17 mouse cellular contexts compared by ENCODE assay signal in genomic region chr4:129197514-129197913, GRCm38 (mm10).
"Had no signal": no experiment of that assay in that cellular context is flagged by ENCODE, and none has a peak within 500 bp of the region (broad histone marks: within the 10 kb centered on the region; RNA-seq: fewer than 3 reads in every experiment).

No protein-coding gene starts in this region.

- DNase-seq: retina, postnatal 1 day; right cerebral cortex, adult 18-20 months; right cerebral cortex, postnatal 14 days; right cerebral cortex, postnatal 25 days; right cerebral cortex, postnatal 4 days; spleen, adult 18-20 months; thymus, adult 18-20 months; thymus, adult 2 months; thymus, postnatal 14 days; thymus, postnatal 25 days; thymus, postnatal 36 days; thymus, postnatal 4 days had no signal

- H3K27ac ChIP-seq: neural tube, embryonic 12.5 days; neural tube, embryonic 13.5 days; neural tube, embryonic 15.5 days; stomach, embryonic 15.5 days; stomach, postnatal 0 days had no signal

- H3K27me3 ChIP-seq: neural tube, embryonic 12.5 days; neural tube, embryonic 13.5 days; neural tube, embryonic 15.5 days; stomach, embryonic 15.5 days had no signal

- H3K4me2 ChIP-seq: neural tube, embryonic 12.5 days; neural tube, embryonic 13.5 days; neural tube, embryonic 15.5 days; stomach, embryonic 15.5 days had no signal

- H3K9ac ChIP-seq: neural tube, embryonic 12.5 days; neural tube, embryonic 13.5 days; neural tube, embryonic 15.5 days; stomach, embryonic 15.5 days had no signal

- H3K4me1 ChIP-seq: neural tube, embryonic 12.5 days; neural tube, embryonic 13.5 days; neural tube, embryonic 15.5 days; stomach, embryonic 15.5 days had no signal

- H3K4me3 ChIP-seq: neural tube, embryonic 12.5 days; neural tube, embryonic 13.5 days; neural tube, embryonic 15.5 days; stomach, embryonic 15.5 days had no signal
